Mouse (Mus musculus): ENCODE results near the gene Lrrc55.

DNA sequence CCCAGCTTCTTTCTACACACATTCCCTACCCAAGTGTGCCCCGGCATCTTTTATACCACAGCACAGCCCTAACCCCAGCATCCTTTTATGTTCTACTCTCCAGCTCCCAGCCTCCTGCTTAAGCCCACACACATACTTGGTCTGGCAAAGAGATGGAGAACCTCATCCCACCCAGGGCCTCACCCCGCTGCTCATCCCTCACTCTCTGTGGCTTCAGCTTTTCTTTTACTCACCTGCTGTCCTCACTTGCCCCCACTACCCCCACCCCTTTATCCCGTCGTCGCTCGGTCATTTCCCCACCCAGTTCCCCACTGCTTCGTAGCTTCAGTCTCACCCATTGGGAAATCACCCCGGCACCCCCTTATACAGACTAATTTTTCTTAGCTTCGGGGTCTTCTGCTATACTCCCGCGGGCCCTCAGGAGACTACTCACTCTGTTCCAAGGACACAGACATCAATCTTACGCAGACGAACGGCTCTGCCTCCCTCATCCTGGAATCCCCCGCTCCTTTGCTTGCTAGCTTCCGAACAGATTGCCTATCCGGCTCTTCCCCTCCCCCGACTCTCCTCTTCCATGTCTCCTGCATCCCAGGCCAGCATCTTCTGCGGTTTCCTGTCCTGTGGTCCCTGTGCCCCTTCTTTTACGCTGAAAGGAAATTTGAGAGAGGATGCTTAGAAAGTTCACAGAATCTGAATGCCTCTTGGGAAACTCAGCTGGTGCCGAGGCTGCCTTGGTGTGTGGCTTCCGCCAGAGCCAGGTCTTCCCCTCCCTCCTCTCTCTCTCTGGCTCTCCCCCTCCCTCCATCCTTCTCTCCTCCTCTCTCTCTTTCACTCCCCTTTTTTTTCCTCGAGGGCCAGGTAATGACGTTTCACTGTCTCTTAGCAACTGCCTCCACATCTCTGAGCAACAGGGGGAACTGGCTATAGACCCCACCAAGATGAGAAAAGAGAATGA lies 1.3 kb upstream of the Lrrc55 start:
- no peak for TF ChIP-seq CTCF (IDR thresholded peaks at IDR 0.05; ENCODE audit: low read depth)
- TF ChIP-seq EP300 (IDR thresholded peaks at IDR 0.05; ENCODE audit: low read depth), result no peak
